Mouse (Mus musculus): ENCODE results near the gene Mamdc4.
"Not testable (repeated sequence)": the region's sequence is repeated elsewhere in the genome, so short reads cannot be mapped to it uniquely, and the experiment has no call there.

Mamdc4 gene

GRCm38 (mm10) chr2:25560551-25560950, 14.1 kb downstream of the Mamdc4 start:
- no peak for DNase-seq (ENCODE audit: low spot score)

DNA sequence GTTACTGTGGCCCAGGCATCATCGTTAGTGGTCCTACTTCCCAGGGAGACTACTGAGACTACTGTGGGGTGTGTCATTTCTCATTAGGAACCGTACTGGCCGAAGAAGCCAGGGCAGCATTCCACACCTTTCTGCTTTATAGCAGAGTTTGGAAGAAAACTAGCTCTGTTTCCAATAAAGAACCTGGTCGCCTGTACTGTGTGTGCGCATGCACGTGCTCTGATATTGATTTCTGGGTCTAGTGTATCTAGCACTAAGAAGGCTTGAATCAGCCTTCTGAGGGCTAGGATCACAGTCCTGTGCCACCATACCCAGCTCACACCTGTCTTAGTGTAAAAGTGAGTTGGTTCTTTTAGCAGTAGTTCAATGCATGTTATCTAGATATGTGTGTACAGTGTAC, 15.9 kb downstream of the Mamdc4 start:
- no peak for DNase-seq (ENCODE audit: low spot score)

DNA sequence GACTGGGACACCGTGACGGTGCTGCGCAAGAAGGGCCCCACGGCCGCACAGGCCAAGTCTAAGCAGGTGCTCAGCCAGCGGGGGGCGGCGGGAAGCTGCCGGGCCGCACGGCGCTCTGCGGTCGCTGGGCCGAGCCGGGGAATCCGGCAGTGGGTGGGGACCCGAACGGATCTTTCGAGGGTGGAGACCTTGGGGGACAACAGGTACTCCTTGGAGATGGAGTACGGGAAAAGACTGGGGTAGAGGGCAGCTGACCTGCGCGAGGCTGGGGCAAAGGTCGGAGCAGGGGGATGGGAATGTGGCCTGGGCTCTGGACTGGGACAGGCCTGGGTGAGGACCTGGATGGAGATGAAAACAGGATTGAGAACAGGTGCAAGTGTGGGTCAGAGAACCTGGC, 16.7 kb downstream of the Mamdc4 start:
- no peak for DNase-seq (ENCODE audit: low spot score)

- peak; percentile 90 for DNase-seq (ENCODE audit: low spot score)
Measured at GRCm38 (mm10) chr2:25557221-25557963, 17.3 kb downstream of the Mamdc4 start, which contains the start of gene Edf1. Gene Edf1, plus strand, starts transcription at chr2:25557847.

- no peak for DNase-seq (ENCODE audit: low spot score)
Measured at GRCm38 (mm10) chr2:25556296-25556695, 18.3 kb downstream of the Mamdc4 start.

DNA sequence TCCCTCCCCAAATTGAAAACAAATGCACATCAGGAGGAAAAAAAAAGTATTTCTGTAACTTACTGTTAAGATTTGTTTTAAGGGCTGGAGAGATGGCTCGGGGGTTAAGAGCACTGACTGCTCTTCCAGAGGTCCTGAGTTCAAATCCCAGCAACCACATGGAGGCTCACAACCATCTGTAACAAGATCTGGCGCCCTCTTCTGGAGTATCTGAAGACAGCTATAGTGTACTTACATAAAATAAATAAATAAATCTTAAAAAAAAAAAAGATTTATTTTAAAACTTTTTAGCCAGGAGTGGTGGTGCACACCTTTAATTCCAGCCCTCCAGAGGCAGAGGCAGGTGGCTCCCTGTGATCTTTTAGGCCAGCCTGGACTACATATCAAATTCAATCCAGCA, 19.2 kb downstream of the Mamdc4 start:
- peak; percentile 17 for DNase-seq (ENCODE audit: low spot score)

- DNase-seq (ENCODE audit: low spot score): not testable (repeated sequence)
Measured at GRCm38 (mm10) chr2:25553171-25553786, 21.4 kb downstream of the Mamdc4 start.

DNA sequence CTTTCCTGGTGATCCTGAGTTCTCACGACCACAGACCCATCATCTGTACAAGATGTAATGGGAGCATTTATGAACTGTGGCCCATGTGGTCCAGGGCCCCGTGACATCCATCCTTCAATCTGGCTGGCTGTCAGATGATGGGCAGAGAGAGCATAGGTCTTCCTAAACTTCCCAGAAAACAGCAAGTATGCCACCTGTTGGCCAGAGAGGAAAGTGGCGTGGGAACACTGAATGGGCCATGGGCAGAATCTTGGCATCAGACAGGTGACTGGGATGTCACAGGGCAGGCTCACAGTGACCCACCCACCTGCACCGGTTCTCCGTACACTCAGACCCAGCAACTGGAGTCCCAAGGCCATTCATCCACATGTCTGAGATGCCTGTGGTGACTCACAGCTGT, 23.5 kb downstream of the Mamdc4 start:
- DNase-seq (ENCODE audit: low spot score): peak; percentile 38

DNA sequence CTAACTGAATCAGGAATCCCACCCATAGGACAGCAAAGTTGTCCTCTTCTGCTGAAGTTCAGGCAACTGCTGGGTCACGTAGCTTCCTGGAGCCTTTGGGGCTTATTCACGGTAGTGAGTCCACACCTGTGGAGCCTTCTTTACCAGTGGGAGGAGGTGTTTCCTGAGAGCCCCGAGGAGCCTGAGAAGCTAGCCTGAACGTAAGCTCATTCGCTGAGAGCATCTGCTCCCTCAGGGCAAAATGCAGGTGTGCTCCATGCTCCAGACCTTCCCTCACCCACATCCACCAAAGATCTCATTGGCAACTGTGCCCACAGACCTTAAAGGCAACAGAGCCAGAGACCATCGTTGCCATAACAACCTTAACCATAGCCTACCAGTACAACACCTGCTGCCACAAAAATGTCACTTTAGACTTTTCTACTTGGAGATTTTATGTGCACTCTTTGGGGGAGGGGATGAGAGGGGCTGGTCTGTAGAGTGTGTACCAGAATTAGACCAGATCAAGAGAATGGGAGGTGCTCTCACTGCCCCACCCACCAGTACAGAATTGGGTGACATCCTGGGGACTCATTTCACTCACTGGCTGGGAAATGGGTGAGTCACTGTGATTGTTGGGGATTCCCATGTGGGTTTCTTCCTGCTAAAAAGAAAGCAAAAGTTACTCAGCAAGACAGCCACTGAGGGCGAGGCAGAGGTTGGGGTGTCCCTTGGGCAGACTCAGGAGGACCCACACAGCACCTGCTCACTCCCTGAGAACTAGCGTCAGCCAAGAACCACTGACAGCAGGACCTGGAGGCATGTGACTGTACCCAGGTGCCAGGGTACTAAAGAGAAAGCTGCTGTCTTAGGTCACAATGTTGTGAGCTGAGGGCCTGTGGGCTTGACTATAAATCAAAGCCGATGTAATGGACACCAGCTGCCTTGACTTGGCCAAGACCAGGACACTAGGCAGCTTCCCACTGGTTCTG, 25.3 kb downstream of the Mamdc4 start:
- DNase-seq (ENCODE audit: low spot score): peak; percentile 86

- peak; percentile 99 for DNase-seq (ENCODE audit: low spot score)
Measured at GRCm38 (mm10) chr2:25546811-25547491, 27.7 kb downstream of the Mamdc4 start, which contains the start of gene Traf2. Gene Traf2, minus strand, starts transcription at chr2:25546940.

DNA sequence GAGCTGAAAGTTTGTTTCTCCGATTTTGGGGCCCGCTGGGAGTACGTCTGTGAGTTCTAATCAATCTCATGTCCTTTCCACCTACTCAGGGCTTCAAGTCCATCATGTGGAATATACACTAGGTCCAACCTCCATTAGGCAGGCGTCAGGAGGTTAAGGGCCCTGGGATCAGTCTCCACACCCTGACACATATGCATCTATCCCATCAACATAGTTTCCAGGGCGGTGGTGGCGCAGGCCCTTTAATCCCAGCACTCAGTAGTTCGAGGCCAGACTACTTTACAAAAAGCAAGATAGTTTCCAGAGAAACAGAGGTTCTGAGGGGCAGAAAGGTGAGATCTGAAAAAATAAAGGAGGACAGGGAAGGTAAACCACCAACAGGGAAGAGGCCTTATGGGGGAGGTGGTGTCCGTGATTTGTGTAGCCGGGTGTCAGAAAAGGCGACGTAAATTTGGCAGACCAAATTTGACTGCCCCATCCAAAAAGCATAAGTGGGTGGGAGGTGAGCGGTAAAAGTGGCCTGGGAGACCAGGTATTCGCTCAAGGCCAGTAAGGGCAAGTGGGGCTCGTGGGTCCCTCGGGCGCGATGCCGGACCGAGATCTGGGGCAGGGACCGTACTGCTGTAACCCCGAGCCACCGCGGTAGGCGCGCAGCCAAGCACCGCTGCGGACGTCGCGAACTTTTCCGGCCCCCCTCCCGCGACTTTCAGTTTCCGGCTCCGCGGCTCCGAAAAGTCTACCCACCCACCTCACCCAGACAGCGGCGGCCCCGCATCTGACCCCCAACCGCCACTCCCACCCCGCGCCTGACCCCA, 28.4 kb downstream of the Mamdc4 start:
- DNase-seq (ENCODE audit: low spot score): no peak

DNA sequence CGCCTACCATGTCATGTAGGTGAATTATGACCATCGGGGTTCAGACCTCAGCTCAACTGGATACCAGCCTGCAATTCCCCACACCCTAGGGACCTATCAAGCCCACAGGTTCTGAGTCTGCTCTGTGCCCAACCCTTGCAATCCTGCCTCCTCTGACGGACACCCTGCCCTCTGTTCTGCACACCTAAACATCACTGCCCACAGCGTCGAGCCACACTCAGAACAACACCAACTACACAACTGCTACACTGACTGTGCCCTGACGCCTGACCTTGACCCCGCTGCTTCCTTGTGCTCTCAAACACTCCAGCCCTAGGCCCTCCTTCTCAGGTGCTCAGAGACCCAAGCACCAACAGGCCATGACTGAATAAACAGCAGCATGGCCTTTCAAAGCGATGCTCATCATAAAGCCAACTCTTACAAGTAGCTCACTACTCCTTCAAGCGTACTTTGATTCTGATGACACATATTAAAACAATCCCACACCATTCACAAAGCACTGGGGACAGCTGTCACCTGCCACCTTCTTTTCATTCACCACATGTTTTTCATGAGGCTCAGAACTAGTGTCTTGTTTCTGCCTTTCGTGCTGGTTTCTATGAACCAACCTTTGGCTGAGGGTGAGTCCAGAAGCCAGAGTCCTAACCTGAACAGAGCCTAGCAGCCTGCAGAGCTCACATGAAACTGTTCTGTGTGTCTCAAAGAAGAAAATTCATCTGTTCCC, 32.8 kb downstream of the Mamdc4 start:
- DNase-seq (ENCODE audit: low spot score): no peak

GRCm38 (mm10) chr2:25540541-25540948, 34.1 kb downstream of the Mamdc4 start:
- DNase-seq (ENCODE audit: low spot score): no peak

DNA sequence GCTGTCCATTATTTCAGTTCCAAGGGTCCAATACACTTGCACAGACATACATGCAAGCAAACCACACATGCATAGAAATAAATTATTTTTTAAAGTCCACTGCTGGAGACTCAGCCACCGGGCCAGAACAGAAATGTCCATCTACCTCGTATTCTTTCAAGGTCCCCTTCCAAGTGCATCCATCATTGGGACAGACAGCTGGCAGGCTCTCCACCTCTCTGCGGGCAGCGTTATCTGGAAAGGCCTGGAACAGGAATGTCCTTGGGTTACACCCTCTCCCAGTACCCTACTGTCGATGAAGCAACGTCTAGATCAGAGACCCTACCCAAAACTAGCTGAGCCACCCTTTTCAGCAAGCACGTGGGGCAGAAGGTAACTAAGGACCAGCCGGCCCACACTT, 38.1 kb downstream of the Mamdc4 start:
- DNase-seq (ENCODE audit: low spot score): no peak

GRCm38 (mm10) chr2:25534866-25535182, 39.8 kb downstream of the Mamdc4 start:
- DNase-seq (ENCODE audit: low spot score): no peak

GRCm38 (mm10) chr2:25534178-25534865, 40.3 kb downstream of the Mamdc4 start:
- peak; percentile 79 for DNase-seq (ENCODE audit: low spot score)

DNA sequence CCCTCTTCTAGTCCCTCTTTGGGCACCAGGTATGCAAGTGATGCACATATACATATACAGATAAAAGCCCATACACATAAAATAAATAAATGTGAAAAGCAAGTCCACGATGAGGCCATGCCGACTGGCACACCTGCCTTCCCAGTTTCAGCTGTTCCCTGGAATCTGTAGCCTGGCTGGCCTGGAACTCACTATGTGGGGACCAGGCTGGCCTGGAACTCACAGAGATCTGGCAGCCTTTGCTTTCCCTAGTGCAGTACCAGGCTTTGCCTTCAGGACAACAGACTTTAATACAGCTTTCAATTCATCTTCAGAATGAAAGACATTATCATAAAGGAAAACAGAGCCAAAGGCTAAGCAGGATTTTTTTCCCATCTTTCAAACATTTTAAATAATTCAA, 40.9 kb downstream of the Mamdc4 start:
- DNase-seq (ENCODE audit: low spot score): no peak

DNA sequence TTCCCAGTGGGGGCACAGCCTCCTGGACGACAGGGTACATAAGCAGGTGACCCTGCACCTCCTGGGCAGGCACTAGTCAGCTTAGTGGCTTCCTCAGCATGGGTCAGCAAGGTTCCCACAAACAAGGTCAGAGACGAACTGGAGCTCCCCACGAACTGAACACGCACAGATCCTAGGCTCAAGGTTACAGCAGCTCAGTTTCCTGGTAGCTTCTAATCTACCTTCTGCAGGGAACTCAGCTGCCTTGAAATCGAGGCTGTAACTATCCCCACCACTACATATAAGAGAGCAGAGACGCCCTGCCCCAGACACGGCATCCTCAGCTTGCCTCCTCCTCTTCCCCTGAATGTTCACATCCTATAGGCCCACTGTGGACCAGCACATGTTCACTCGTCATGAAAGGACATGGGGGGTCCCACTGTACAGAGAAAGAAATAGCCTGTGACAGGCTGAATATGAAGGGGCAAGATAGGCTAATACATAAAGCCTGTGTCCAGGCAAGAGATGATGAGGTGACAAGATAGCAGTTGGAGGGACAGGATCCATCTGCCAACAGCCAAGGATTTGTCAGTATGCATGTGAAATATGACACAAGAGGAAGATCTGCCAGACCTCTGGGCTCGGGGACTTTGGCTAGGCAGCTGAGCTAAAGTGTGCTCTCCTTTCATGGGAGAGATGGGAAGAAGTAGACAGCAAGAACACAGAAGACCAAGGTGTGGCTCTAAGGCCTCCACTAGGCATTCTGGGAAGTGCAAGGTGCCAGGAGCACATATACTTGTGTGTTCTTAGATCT, 47.9 kb downstream of the Mamdc4 start:
- no peak for DNase-seq (ENCODE audit: low spot score)
